13 mouse cellular contexts compared by ENCODE assay signal in genomic region chr17:46767868-46768267, GRCm38 (mm10). TPM values are rescaled to one million over a fixed set of nuclear protein-coding genes. Genes with fewer than 3 reads are reported as not detected.
DNase-seq lines count a peak whose midpoint lies in the region; ATAC-seq lines count a peak whose summit lies in the region.
"Had no signal": no experiment of that assay in that cellular context is flagged by ENCODE, and none has a peak within 500 bp of the region (broad histone marks: within the 10 kb centered on the region; RNA-seq: fewer than 3 reads in every experiment).

No protein-coding gene starts in this region.

- intact Hi-C loops in left cerebral cortex, postnatal 4 days (cut with DNase I), result no loop called here

- no peak; the same call in 1 of the 2 replicates for ATAC-seq in megakaryocyte progenitor cell, adult 5-6 weeks (replicated peaks; ENCODE audit: poor library complexity)
- ATAC-seq: intestine, postnatal 0 days; midbrain, embryonic 15.5 days had no signal

- DNase-seq in left cerebral cortex, postnatal 4 days, result peak; percentile 17
- no peak for DNase-seq in left cerebral cortex, adult 8-10 months (ENCODE audit: low spot score in 2 of 2)
- peak; percentile 34 for DNase-seq in kidney, postnatal 14 days
- DNase-seq in lung, postnatal 14 days, result peak; percentile 61
- DNase-seq in thymus, postnatal 36 days, result peak; percentile 78 to 89
- DNase-seq in cerebellum, postnatal 36 days, result no peak
- DNase-seq: cerebellum, adult 2 months; lung, embryonic 14.5 days had no signal

RNA-seq across cellular contexts. Expression of gene Ptcra, which starts 4.4 kb away (rescaled TPM):
- total RNA-seq in left cerebral cortex, postnatal 4 days (2021), result not detected
- total RNA-seq in left cerebral cortex, adult 8-10 months (2022), result under 1 TPM in 2 of 4 experiments, not detected in 2; 0.28 to 0.46 TPM
- 0.72 and 0.73 TPM in 2 replicates for total RNA-seq in megakaryocyte progenitor cell, adult 5-6 weeks (2015)
- total RNA-seq in megakaryocyte progenitor cell, adult 5-6 weeks (2017), result not detected in 2 replicates
- total RNA-seq: heart, adult 8-10 months; hematopoietic stem cell, adult 5-6 weeks had no signal

RNA-seq across cellular contexts. Expression of gene 2310039H08Rik, which starts 4.6 kb away (rescaled TPM):
- total RNA-seq in left cerebral cortex, postnatal 4 days (2021), result 10 to 100 TPM; 18.7 to 21.1 TPM
- 1 to 10 TPM; 6.4 to 6.9 (median 6.7) TPM for total RNA-seq in left cerebral cortex, adult 8-10 months (2022)
- total RNA-seq in megakaryocyte progenitor cell, adult 5-6 weeks (2015), result 27.3 and 28.5 TPM in 2 replicates
- 10.0 and 16.5 TPM in 2 replicates for total RNA-seq in megakaryocyte progenitor cell, adult 5-6 weeks (2017)

RNA-seq across cellular contexts. Expression of gene Rpl7l1, which starts 14.6 kb away (rescaled TPM):
- total RNA-seq in left cerebral cortex, postnatal 4 days (2021), result 10 to 100 TPM; 47.3 to 58.3 TPM
- 10 to 100 TPM; 39.0 to 54.3 (median 41.4) TPM for total RNA-seq in left cerebral cortex, adult 8-10 months (2022)
- total RNA-seq in megakaryocyte progenitor cell, adult 5-6 weeks (2015), result 113 and 123 TPM in 2 replicates
- 142 and 179 TPM in 2 replicates for total RNA-seq in megakaryocyte progenitor cell, adult 5-6 weeks (2017)

RNA-seq across cellular contexts. Expression of gene Cnpy3, which starts 15.9 kb away (rescaled TPM):
- 10 to 100 TPM; 50.8 to 53.2 TPM for total RNA-seq in left cerebral cortex, postnatal 4 days (2021)
- 10 to 100 TPM; 66.8 to 75.9 (median 71.0) TPM for total RNA-seq in left cerebral cortex, adult 8-10 months (2022)
- 30.6 and 34.3 TPM in 2 replicates for total RNA-seq in megakaryocyte progenitor cell, adult 5-6 weeks (2015)
- 101 and 102 TPM in 2 replicates for total RNA-seq in megakaryocyte progenitor cell, adult 5-6 weeks (2017)

RNA-seq across cellular contexts. Expression of gene Gnmt, which starts 38.9 kb away (rescaled TPM):
- total RNA-seq in left cerebral cortex, postnatal 4 days (2021), result under 1 TPM; 0.88 to 0.89 TPM
- total RNA-seq in left cerebral cortex, adult 8-10 months (2022), result under 1 TPM in 3 of 4 experiments, not detected in 1; 0.43 to 0.74 (median 0.63) TPM
- not detected in 2 replicates for total RNA-seq in megakaryocyte progenitor cell, adult 5-6 weeks (2015)
- total RNA-seq in megakaryocyte progenitor cell, adult 5-6 weeks (2017), result not detected in 2 replicates
- total RNA-seq: hematopoietic stem cell, adult 5-6 weeks had no signal

Comparison
In these comparisons a context has a peak if more than half of its experiments do, and no peak if none do; other contexts are left out.
1. DNase-seq: peak in left cerebral cortex, postnatal 4 days (single experiment), kidney, postnatal 14 days (single experiment), lung, postnatal 14 days (single experiment) and thymus, postnatal 36 days (2 of 2); none in left cerebral cortex, adult 8-10 months (0 of 2) and cerebellum, postnatal 36 days (0 of 2).